7 mouse cellular contexts compared by ENCODE assay signal in the genomic region with DNA sequence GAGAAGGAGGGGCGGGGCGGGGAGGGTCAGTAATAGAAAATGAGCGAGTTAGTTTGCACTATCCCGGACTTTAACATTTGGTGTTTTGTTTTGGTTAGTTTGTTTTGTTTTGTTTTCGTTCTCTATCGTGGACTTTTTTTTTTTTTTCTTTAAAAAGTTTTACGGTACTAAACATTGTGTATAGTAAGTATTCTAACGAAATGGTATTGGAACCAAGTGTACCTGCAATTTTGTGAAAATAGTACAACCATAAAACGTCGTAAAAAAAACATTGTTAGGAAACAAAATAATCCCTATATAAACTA. TPM values are rescaled to one million over a fixed set of nuclear protein-coding genes. Genes with fewer than 3 reads are reported as not detected.
DNase-seq lines count a peak whose midpoint lies in the region; ATAC-seq and TF ChIP-seq lines count a peak whose summit lies in the region.

Bche (minus strand) TSS at position 6 of the 305 bp plus-strand sequence.

- no peaks in the 10 kb centered on the region for H3K4me1 ChIP-seq in testis, adult 2 months (ENCODE audit: control insufficient read depth, insufficient read depth, low read length)
- H3K4me1 ChIP-seq in heart, embryonic 13.5 days = no peaks in the 10 kb centered on the region
- no peaks in the 10 kb centered on the region for H3K4me1 ChIP-seq in limb, embryonic 15.5 days

- no peak within 1 kb of the TSS for H3K27ac ChIP-seq in testis, adult 2 months (ENCODE audit: control insufficient read depth, insufficient read depth, low read depth, low read length)
- H3K27ac ChIP-seq in heart, embryonic 13.5 days (replicated peaks) = peak within 1 kb of the TSS; percentile 77
- no peak within 1 kb of the TSS for H3K27ac ChIP-seq in limb, embryonic 15.5 days

- no peaks in the 10 kb centered on the region for H3K27me3 ChIP-seq in testis, adult 2 months (ENCODE audit: control insufficient read depth, insufficient read depth, low read length)
- H3K27me3 ChIP-seq in heart, embryonic 13.5 days (replicated peaks) = no peaks in the 10 kb centered on the region
- no peaks in the 10 kb centered on the region for H3K27me3 ChIP-seq in limb, embryonic 15.5 days

- no peak for TF ChIP-seq CTCF in testis, adult 2 months (IDR thresholded peaks at IDR 0.05; ENCODE audit: control insufficient read depth, insufficient read depth, insufficient replicate concordance, low read depth, low read length)

- no peak for TF ChIP-seq POLR2A in testis, adult 2 months (IDR thresholded peaks at IDR 0.05; ENCODE audit: control insufficient read depth, low read depth, low read length)

- no peaks in the 10 kb centered on the region for H3K9me3 ChIP-seq in heart, embryonic 13.5 days
- H3K9me3 ChIP-seq in limb, embryonic 15.5 days = no peaks in the 10 kb centered on the region

- H3K9ac ChIP-seq in heart, embryonic 13.5 days = peak within 1 kb of the TSS; percentile 80
- H3K9ac ChIP-seq in limb, embryonic 15.5 days = 0 out of 2 replicates have a peak within 1 kb of the TSS, but pooled peaks have one; percentile 20

- H3K4me3 ChIP-seq in testis, adult 2 months (ENCODE audit: control insufficient read depth, low read depth, low read length) = peak within 1 kb of the TSS; percentile 57
- H3K4me3 ChIP-seq in heart, embryonic 13.5 days = peak within 1 kb of the TSS; percentile 61
- peak within 1 kb of the TSS; percentile 44 for H3K4me3 ChIP-seq in limb, embryonic 15.5 days

- DNase-seq in testis, postnatal 14 days (ENCODE audit: low spot score) = no peak
- no peak for DNase-seq in spleen, adult 12 weeks (ENCODE audit: low spot score)
- no peak for DNase-seq in frontal cortex, postnatal 36 days (ENCODE audit: low spot score in 2 of 2)
- DNase-seq in frontal cortex, adult 2 months (ENCODE audit: extremely low spot score in 1 of 2, low spot score in 1 of 2) = no peak

- H3K4me2 ChIP-seq in heart, embryonic 13.5 days = peak within 1 kb of the TSS; percentile 70
- H3K4me2 ChIP-seq in limb, embryonic 15.5 days = peak within 1 kb of the TSS; percentile 72

- no peak for ATAC-seq in heart, embryonic 13.5 days (ENCODE audit: extremely low read depth, insufficient number of reproducible peaks, low FRiP score, low TSS enrichment)
- no peak for ATAC-seq in limb, embryonic 15.5 days (ENCODE audit: insufficient number of reproducible peaks, low FRiP score, low TSS enrichment, low read depth)

- H3K36me3 ChIP-seq in testis, adult 2 months (ENCODE audit: control insufficient read depth, insufficient read depth, low read length) = no peaks in the 10 kb centered on the region
- H3K36me3 ChIP-seq in heart, embryonic 13.5 days = no peaks in the 10 kb centered on the region
- no peaks in the 10 kb centered on the region for H3K36me3 ChIP-seq in limb, embryonic 15.5 days

- WGBS in heart, embryonic 13.5 days = 16% methylated on average over 10 of the region's 10 CpGs
- WGBS in limb, embryonic 15.5 days = 10% methylated on average over 10 of the region's 10 CpGs

RNA-seq across cellular contexts. Expression of gene Bche, which starts in this region (rescaled TPM):
- 0.16 and 0.29 TPM in 2 replicates for polyA plus RNA-seq in testis, adult 2 months (2012; rRNA removed)
- polyA plus RNA-seq in heart, embryonic 13.5 days (2015; fragmentation: Nextera tagmentation; extraction: Ambion mirVana) = 15.4 and 16.2 TPM in 2 replicates
- 2.3 and 2.5 TPM in 2 replicates for polyA plus RNA-seq in limb, embryonic 15.5 days (2015; fragmentation: Nextera tagmentation; extraction: Ambion mirVana)
- 1.2 and 2.1 TPM in 2 replicates for polyA plus RNA-seq in frontal cortex, adult 2 months (2012; rRNA removed)
